Mouse (Mus musculus) megakaryocyte, embryonic 14.5 days (primary cell): ENCODE data around the gene 3830403N18Rik.

Source experiments
- FLI1 ChIP-seq: IDR thresholded peaks from 2 replicates; pipeline ENCODE4 v1.6.1; 2012; ENCODE audit warnings: low read length, inconsistent platforms, mixed read lengths
- GATA1 ChIP-seq: IDR thresholded peaks from 3 replicates; pipeline ENCODE4 v1.6.1; 2012; ENCODE audit warnings: mixed read lengths, low read length, inconsistent platforms, borderline replicate concordance

- no peak for TF ChIP-seq GATA1
- TF ChIP-seq FLI1 = no peak
These were observed 15.0 kb downstream of the 3830403N18Rik start for GRCm38 (mm10) chrX:56151396-56151795.
